Mouse (Mus musculus) liver, embryonic 14.5 days (tissue): ENCODE results near the gene Sez6l.

ENCODE experiments used
- CTCF ChIP-seq: IDR thresholded peaks from 2 replicates; pipeline ENCODE4 v1.5.1; 2016; ENCODE audit warnings: antibody characterized with exemption, low read depth, control low read depth
- EP300 ChIP-seq: IDR thresholded peaks from 2 replicates; pipeline ENCODE4 v1.6.1; 2016; ENCODE audit warnings: antibody characterized with exemption, low read depth

- TF ChIP-seq CTCF (no peak), EP300 (no peak)
Measured at GRCm38 (mm10) chr5:112499918-112500682, 76.9 kb downstream of the Sez6l start.
